Mouse (Mus musculus) heart, postnatal 0 days (tissue): ENCODE measurements around the gene Klrb1c. TPM values are rescaled to one million over a fixed set of nuclear protein-coding genes. Genes with fewer than 3 reads are reported as not detected.

Source experiments
- ATAC-seq: fragments of 200-750 bp; cut with Nextera tagmentation; 2 replicates; pipeline ENCODE4 v1.8.0; 2017; ENCODE audit warnings: low read depth, moderate number of reproducible peaks, moderate library complexity; ENCODE audit not compliant: insufficient read depth
- DNase-seq: peaks from one replicate; pipeline ENCODE4 v3.0.0-alpha.2; 2016; ENCODE audit warnings: low spot score
- H3K27ac ChIP-seq: fragments of 300-500 bp; sonication (generic); 2 replicates; pipeline ENCODE4 v1.5.1; 2014; ENCODE audit warnings: low read depth, mild to moderate bottlenecking
- H3K27me3 ChIP-seq: fragments of 300-500 bp; sonication (generic); 2 replicates; pipeline ENCODE4 v1.6.1; 2014; ENCODE audit warnings: low read length, mixed read lengths; ENCODE audit not compliant: control insufficient read depth, insufficient read depth
- H3K36me3 ChIP-seq: fragments of 300-500 bp; sonication (generic); replicated peaks from 2 replicates; pipeline ENCODE4 v1.6.1; 2014; ENCODE audit warnings: low read length, mixed read lengths; ENCODE audit not compliant: control insufficient read depth, insufficient read depth
- H3K4me1 ChIP-seq: fragments of 300-500 bp; sonication (generic); 2 replicates; pipeline ENCODE4 v1.6.1; 2014; ENCODE audit warnings: antibody characterized with exemption; ENCODE audit not compliant: control insufficient read depth, insufficient read depth
- H3K4me2 ChIP-seq: fragments of 300-500 bp; sonication (generic); 2 replicates; pipeline ENCODE4 v1.6.1; 2014; ENCODE audit warnings: low read depth, mild to moderate bottlenecking, low read length, moderate library complexity
- H3K4me3 ChIP-seq: fragments of 300-500 bp; sonication (generic); 2 replicates; pipeline ENCODE4 v1.5.1; 2014; ENCODE audit warnings: low read depth, low read length
- H3K9ac ChIP-seq: fragments of 300-500 bp; sonication (generic); replicated peaks from 2 replicates; pipeline ENCODE4 v1.6.1; 2014; ENCODE audit warnings: low read depth, low read length, mixed read lengths
- H3K9me3 ChIP-seq: fragments of 300-500 bp; sonication (generic); replicated peaks from 2 replicates; pipeline ENCODE4 v1.6.1; 2016; ENCODE audit warnings: low read length; ENCODE audit not compliant: control insufficient read depth
- CTCF ChIP-seq: IDR thresholded peaks from 2 replicates; pipeline ENCODE4 v1.5.1; 2016; ENCODE audit warnings: antibody characterized with exemption, control low read depth, low read depth
- EP300 ChIP-seq: IDR thresholded peaks from 2 replicates; pipeline ENCODE4 v1.6.1; 2016; ENCODE audit warnings: antibody characterized with exemption, low read depth
- WGBS: fragments of 180-500 bp; shearing (Covaris S2); extraction: QIAGEN DNeasy Blood & Tissue Kit; methylation state at CpG from one replicate; pipeline ENCODE4 v1.1.7; 2014; 5-methylcytosine and 5-hydroxymethylcytosine counted together
- polyA plus RNA-seq: library from polyadenylated mRNA; unstranded; fragments of >200 nt; fragmentation: Nextera tagmentation; extraction: Ambion mirVana; gene quantifications from 2 replicates; pipeline ENCODE4 v1.2.1, GENCODE M21; 2015
- total RNA-seq: library from RNA; depleted of rRNA; stranded (reverse); fragments of >200 nt; gene quantifications from 2 replicates; pipeline ENCODE4 v1.2.3, GENCODE M21; 2014; ENCODE audit warnings: low replicate concordance

Klrb1c gene
- total and polyA plus RNA-seq, 2 experiments from 2014 or later = not detected

- Histone ChIP-seq H3K27me3 (no peaks in the 10 kb centered on the region), H3K9ac (no peak overlapping the region), H3K4me3 (no peak overlapping the region), H3K27ac (no peak overlapping the region), H3K9me3 (no peaks in the 10 kb centered on the region), H3K36me3 (no peaks in the 10 kb centered on the region), H3K4me2 (no peak overlapping the region), H3K4me1 (no peaks in the 10 kb centered on the region)
- 68% methylated on average over 10 of the region's 10 CpGs for WGBS
- TF ChIP-seq EP300 = no peak
- TF ChIP-seq CTCF = no peak
- DNase-seq (no peak), ATAC-seq (no peak)
These were observed 44.0 kb upstream of the Klrb1c start for GRCm38 (mm10) chr6:128833046-128833445.

GRCm38 (mm10) chr6:128829837-128830236 lies 40.8 kb upstream of the Klrb1c start:
- ATAC-seq = no peak
- no peak for DNase-seq
- Histone ChIP-seq H3K9me3 (no peaks in the 10 kb centered on the region), H3K36me3 (no peaks in the 10 kb centered on the region), H3K4me1 (no peaks in the 10 kb centered on the region), H3K9ac (no peak overlapping the region), H3K4me2 (no peak overlapping the region), H3K27ac (no peak overlapping the region), H3K4me3 (no peak overlapping the region), H3K27me3 (no peaks in the 10 kb centered on the region)
- WGBS = 55% methylated on average over 4 of the region's 4 CpGs
- TF ChIP-seq EP300 = no peak
- TF ChIP-seq CTCF = no peak

- 74% methylated on average over 3 of the region's 3 CpGs for WGBS
- Histone ChIP-seq H3K9me3 (no peaks in the 10 kb centered on the region), H3K36me3 (no peaks in the 10 kb centered on the region), H3K4me2 (no peak overlapping the region), H3K27me3 (no peaks in the 10 kb centered on the region), H3K4me3 (no peak overlapping the region), H3K4me1 (no peaks in the 10 kb centered on the region), H3K27ac (no peak overlapping the region), H3K9ac (no peak overlapping the region)
- DNase-seq (no peak), ATAC-seq (no peak)
- TF ChIP-seq EP300 (no peak), CTCF (no peak)
These were observed 37.8 kb upstream of the Klrb1c start for GRCm38 (mm10) chr6:128826781-128827180.

GRCm38 (mm10) chr6:128826132-128826531 lies 37.1 kb upstream of the Klrb1c start, which contains the start of the genes Gm44511 and Klrb1b:
Gene Gm44511 (minus strand): TSS chr6:128826315.
Gene Klrb1b (minus strand): TSS chr6:128826331.
- TF ChIP-seq EP300 (no peak), CTCF (no peak)
- Histone ChIP-seq H3K4me1 (no peaks in the 10 kb centered on the region), H3K27me3 (no peaks in the 10 kb centered on the region), H3K36me3 (no peaks in the 10 kb centered on the region), H3K4me3 (no peak within 1 kb of the TSS), H3K27ac (no peak within 1 kb of the TSS), H3K9ac (no peak within 1 kb of the TSS), H3K9me3 (no peaks in the 10 kb centered on the region), H3K4me2 (no peak within 1 kb of the TSS)
- 76% methylated on average over 6 of the region's 6 CpGs for WGBS
- DNase-seq = no peak
- no peak for ATAC-seq

- DNase-seq (no peak), ATAC-seq (no peak)
- no peak overlapping the region for H3K4me3 ChIP-seq
- no peaks in the 10 kb centered on the region for H3K9me3 ChIP-seq
- no peaks in the 10 kb centered on the region for H3K4me1 ChIP-seq
- H3K4me2 ChIP-seq = no peak overlapping the region
- TF ChIP-seq CTCF (no peak), EP300 (no peak)
- no peak overlapping the region for H3K27ac ChIP-seq
- H3K9ac ChIP-seq = no peak overlapping the region
- no peaks in the 10 kb centered on the region for H3K36me3 ChIP-seq
- WGBS = 76% methylated on average over 4 of the region's 4 CpGs
- H3K27me3 ChIP-seq = no peaks in the 10 kb centered on the region
These were observed 29.2 kb upstream of the Klrb1c start for GRCm38 (mm10) chr6:128818083-128818802.

- H3K27ac ChIP-seq = no peak overlapping the region
- H3K9ac ChIP-seq = no peak overlapping the region
- H3K27me3 ChIP-seq = no peaks in the 10 kb centered on the region
- H3K9me3 ChIP-seq = no peaks in the 10 kb centered on the region
- ATAC-seq = no peak
- H3K4me3 ChIP-seq = no peak overlapping the region
- no peak overlapping the region for H3K4me2 ChIP-seq
- DNase-seq = no peak
- 79% methylated on average over 5 of the region's 5 CpGs for WGBS
- H3K4me1 ChIP-seq = no peaks in the 10 kb centered on the region
- TF ChIP-seq CTCF (peak; percentile 36), EP300 (no peak)
- no peaks in the 10 kb centered on the region for H3K36me3 ChIP-seq
These were observed 19.5 kb upstream of the Klrb1c start for GRCm38 (mm10) chr6:128808532-128808931.
